Mouse (Mus musculus): ENCODE measurements around the gene Cnst. TPM values are rescaled to one million over a fixed set of nuclear protein-coding genes. Genes with fewer than 3 reads are reported as not detected.

Cnst gene
- polyA plus RNA-seq, 1 experiment from 2014 or later, result 14.8 TPM

- 90% methylated on average over 12 of the region's 12 CpGs for WGBS
Measured at GRCm38 (mm10) chr1:179591639-179592038, 45.5 kb downstream of the Cnst start.

GRCm38 (mm10) chr1:179592143-179592542 lies 46.0 kb downstream of the Cnst start:
- Histone ChIP-seq H3K27ac (replicated peaks; ENCODE audit: low read depth, low read length) (no peak overlapping the region), H3K27me3 (ENCODE audit: control insufficient read depth, insufficient read depth, low read length) (no peaks in the 10 kb centered on the region), H3K36me3 (ENCODE audit: control insufficient read depth, insufficient read depth, low read length) (no peaks in the 10 kb centered on the region), H3K4me3 (ENCODE audit: low read depth, low read length) (no peak overlapping the region), H3K9ac (ENCODE audit: low read length) (no peak overlapping the region), H3K4me2 (ENCODE audit: low read depth, severe bottlenecking) (no peak overlapping the region), H3K9me3 (ENCODE audit: control insufficient read depth, low read length) (no peaks in the 10 kb centered on the region; the same call in 1 of the 2 replicates), H3K4me1 (ENCODE audit: control insufficient read depth, insufficient read depth, low read length) (0 out of 2 replicates have a peak, but pooled peaks cover 2% of the 10 kb centered on the region)
- DNase-seq (ENCODE audit: low spot score), result no peak
- ATAC-seq (ENCODE audit: insufficient number of reproducible peaks, low FRiP score, low TSS enrichment, low read depth), result no peak
- 100% methylated on average over 2 of the region's 2 CpGs for WGBS

More at GRCm38 (mm10) chr1:179591639-179592038, 45.5 kb downstream of the Cnst start:
- no peak overlapping the region for H3K4me2 ChIP-seq (ENCODE audit: low read depth, severe bottlenecking)
- no peak overlapping the region for H3K4me3 ChIP-seq (ENCODE audit: low read depth, low read length)
- no peaks in the 10 kb centered on the region for H3K27me3 ChIP-seq (ENCODE audit: control insufficient read depth, insufficient read depth, low read length)
- H3K27ac ChIP-seq (replicated peaks; ENCODE audit: low read depth, low read length), result no peak overlapping the region
- H3K9me3 ChIP-seq (ENCODE audit: control insufficient read depth, low read length), result no peaks in the 10 kb centered on the region; the same call in 1 of the 2 replicates
- no peak overlapping the region for H3K9ac ChIP-seq (ENCODE audit: low read length)
- H3K36me3 ChIP-seq (ENCODE audit: control insufficient read depth, insufficient read depth, low read length), result no peaks in the 10 kb centered on the region
- no peak for ATAC-seq (ENCODE audit: insufficient number of reproducible peaks, low FRiP score, low TSS enrichment, low read depth)
- no peak for DNase-seq (ENCODE audit: low spot score)
- 0 out of 2 replicates have a peak, but pooled peaks cover 2% of the 10 kb centered on the region for H3K4me1 ChIP-seq (ENCODE audit: control insufficient read depth, insufficient read depth, low read length)

GRCm38 (mm10) chr1:179592972-179593371 lies 46.8 kb downstream of the Cnst start:
- Histone ChIP-seq H3K4me1 (ENCODE audit: control insufficient read depth, insufficient read depth, low read length) (0 out of 2 replicates have a peak, but pooled peaks cover 2% of the 10 kb centered on the region), H3K9ac (ENCODE audit: low read length) (no peak overlapping the region), H3K27me3 (ENCODE audit: control insufficient read depth, insufficient read depth, low read length) (no peaks in the 10 kb centered on the region), H3K36me3 (ENCODE audit: control insufficient read depth, insufficient read depth, low read length) (no peaks in the 10 kb centered on the region), H3K27ac (replicated peaks; ENCODE audit: low read depth, low read length) (no peak overlapping the region), H3K9me3 (ENCODE audit: control insufficient read depth, low read length) (no peaks in the 10 kb centered on the region; the same call in 1 of the 2 replicates), H3K4me3 (ENCODE audit: low read depth, low read length) (no peak overlapping the region), H3K4me2 (ENCODE audit: low read depth, severe bottlenecking) (no peak overlapping the region)
- ATAC-seq (ENCODE audit: insufficient number of reproducible peaks, low FRiP score, low TSS enrichment, low read depth), result no peak
- WGBS, result 76% methylated on average over 7 of the region's 7 CpGs
- DNase-seq (ENCODE audit: low spot score), result no peak

GRCm38 (mm10) chr1:179598386-179598785 lies 52.2 kb downstream of the Cnst start:
- DNase-seq (ENCODE audit: low spot score) (no peak), ATAC-seq (ENCODE audit: insufficient number of reproducible peaks, low FRiP score, low TSS enrichment, low read depth) (no peak)
- H3K27ac ChIP-seq (replicated peaks; ENCODE audit: low read depth, low read length), result no peak overlapping the region
- 86% methylated on average over 6 of the region's 6 CpGs for WGBS
- no peak overlapping the region for H3K4me2 ChIP-seq (ENCODE audit: low read depth, severe bottlenecking)
- no peak overlapping the region for H3K4me3 ChIP-seq (ENCODE audit: low read depth, low read length)
- H3K9ac ChIP-seq (ENCODE audit: low read length), result no peak overlapping the region
- H3K9me3 ChIP-seq (ENCODE audit: control insufficient read depth, low read length), result no peaks in the 10 kb centered on the region; the same call in 1 of the 2 replicates
- H3K4me1 ChIP-seq (ENCODE audit: control insufficient read depth, insufficient read depth, low read length), result no peaks in the 10 kb centered on the region
- H3K36me3 ChIP-seq (ENCODE audit: control insufficient read depth, insufficient read depth, low read length), result no peaks in the 10 kb centered on the region
- no peaks in the 10 kb centered on the region for H3K27me3 ChIP-seq (ENCODE audit: control insufficient read depth, insufficient read depth, low read length)

- H3K36me3 ChIP-seq (ENCODE audit: control insufficient read depth, insufficient read depth, low read length), result no peaks in the 10 kb centered on the region
- no peak for DNase-seq (ENCODE audit: low spot score)
- no peaks in the 10 kb centered on the region for H3K9me3 ChIP-seq (ENCODE audit: control insufficient read depth, low read length)
- H3K4me3 ChIP-seq (ENCODE audit: low read depth, low read length), result no peak overlapping the region
- no peak overlapping the region for H3K4me2 ChIP-seq (ENCODE audit: low read depth, severe bottlenecking)
- 60% methylated on average over 3 of the region's 3 CpGs for WGBS
- no peaks in the 10 kb centered on the region for H3K4me1 ChIP-seq (ENCODE audit: control insufficient read depth, insufficient read depth, low read length)
- no peaks in the 10 kb centered on the region for H3K27me3 ChIP-seq (ENCODE audit: control insufficient read depth, insufficient read depth, low read length)
- H3K9ac ChIP-seq (ENCODE audit: low read length), result no peak overlapping the region
- ATAC-seq (ENCODE audit: insufficient number of reproducible peaks, low FRiP score, low TSS enrichment, low read depth), result no peak
- no peak overlapping the region for H3K27ac ChIP-seq (replicated peaks; ENCODE audit: low read depth, low read length)
Measured at GRCm38 (mm10) chr1:179604526-179604925, 58.4 kb downstream of the Cnst start.

GRCm38 (mm10) chr1:179606004-179606723 lies 60.0 kb downstream of the Cnst start:
- Histone ChIP-seq H3K27ac (replicated peaks; ENCODE audit: low read depth, low read length) (no peak overlapping the region), H3K4me2 (ENCODE audit: low read depth, severe bottlenecking) (no peak overlapping the region), H3K36me3 (ENCODE audit: control insufficient read depth, insufficient read depth, low read length) (no peaks in the 10 kb centered on the region), H3K9ac (ENCODE audit: low read length) (no peak overlapping the region), H3K27me3 (ENCODE audit: control insufficient read depth, insufficient read depth, low read length) (no peaks in the 10 kb centered on the region), H3K4me1 (ENCODE audit: control insufficient read depth, insufficient read depth, low read length) (no peaks in the 10 kb centered on the region), H3K4me3 (ENCODE audit: low read depth, low read length) (no peak overlapping the region), H3K9me3 (ENCODE audit: control insufficient read depth, low read length) (no peaks in the 10 kb centered on the region)
- no peak for DNase-seq (ENCODE audit: low spot score)
- ATAC-seq (ENCODE audit: insufficient number of reproducible peaks, low FRiP score, low TSS enrichment, low read depth), result no peak
- WGBS, result 84% methylated on average over 9 of the region's 9 CpGs

- no peak for DNase-seq (ENCODE audit: low spot score)
- 90% methylated on average over 8 of the region's 8 CpGs for WGBS
- Histone ChIP-seq H3K9me3 (ENCODE audit: control insufficient read depth, low read length) (no peaks in the 10 kb centered on the region), H3K4me2 (ENCODE audit: low read depth, severe bottlenecking) (no peak overlapping the region), H3K4me3 (ENCODE audit: low read depth, low read length) (no peak overlapping the region), H3K36me3 (ENCODE audit: control insufficient read depth, insufficient read depth, low read length) (no peaks in the 10 kb centered on the region), H3K27me3 (ENCODE audit: control insufficient read depth, insufficient read depth, low read length) (no peaks in the 10 kb centered on the region), H3K4me1 (ENCODE audit: control insufficient read depth, insufficient read depth, low read length) (peaks cover 3% of the 10 kb centered on the region; the same call in 1 of the 2 replicates), H3K9ac (ENCODE audit: low read length) (no peak overlapping the region), H3K27ac (replicated peaks; ENCODE audit: low read depth, low read length) (no peak overlapping the region)
- ATAC-seq (ENCODE audit: insufficient number of reproducible peaks, low FRiP score, low TSS enrichment, low read depth), result no peak
Measured at GRCm38 (mm10) chr1:179608521-179608920, 62.4 kb downstream of the Cnst start.

GRCm38 (mm10) chr1:179609724-179610505 lies 63.7 kb downstream of the Cnst start:
- Histone ChIP-seq H3K27ac (replicated peaks; ENCODE audit: low read depth, low read length) (no peak overlapping the region), H3K27me3 (ENCODE audit: control insufficient read depth, insufficient read depth, low read length) (no peaks in the 10 kb centered on the region), H3K4me2 (ENCODE audit: low read depth, severe bottlenecking) (no peak overlapping the region), H3K36me3 (ENCODE audit: control insufficient read depth, insufficient read depth, low read length) (no peaks in the 10 kb centered on the region), H3K9ac (ENCODE audit: low read length) (0 out of 2 replicates have a peak overlapping the region, but pooled peaks have one; percentile 24), H3K4me1 (ENCODE audit: control insufficient read depth, insufficient read depth, low read length) (peaks cover 3% of the 10 kb centered on the region; the same call in 1 of the 2 replicates), H3K9me3 (ENCODE audit: control insufficient read depth, low read length) (no peaks in the 10 kb centered on the region), H3K4me3 (ENCODE audit: low read depth, low read length) (no peak overlapping the region)
- ATAC-seq (ENCODE audit: insufficient number of reproducible peaks, low FRiP score, low TSS enrichment, low read depth), result no peak
- 60% methylated on average over 26 of the region's 26 CpGs for WGBS
- no peak for DNase-seq (ENCODE audit: low spot score)
